Mouse (Mus musculus): Measurements from ENCODE around the gene Dab1. TPM values are rescaled to one million over a fixed set of nuclear protein-coding genes. Genes with fewer than 3 reads are reported as not detected.

Gene Dab1
- polyA plus RNA-seq, 2 experiments = 0.19 to 0.34 TPM

DNA sequence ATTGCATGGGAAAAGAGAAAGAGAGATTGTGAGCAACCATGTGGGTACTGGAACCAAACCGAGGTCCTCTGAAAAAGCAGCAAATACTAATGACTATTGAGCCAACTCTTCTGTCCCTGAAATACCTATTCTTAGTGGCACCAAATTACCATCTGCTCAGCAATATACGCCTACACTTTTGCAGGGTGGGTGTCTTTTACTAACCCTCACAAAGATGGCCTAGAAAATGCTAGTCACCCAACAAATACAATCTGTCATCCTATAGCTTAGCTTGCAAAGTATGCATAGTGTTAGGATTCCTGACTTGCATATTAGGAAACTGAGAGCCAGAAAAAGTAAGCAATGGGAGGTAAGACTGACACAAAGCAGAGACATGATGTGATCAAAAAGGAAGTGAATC lies 719.2 kb downstream of the Dab1 start:
- Histone ChIP-seq H3K4me2 (ENCODE audit: low read depth) (no peak overlapping the region), H3K4me1 (replicated peaks; ENCODE audit: control insufficient read depth in 2 of 2, insufficient read depth in 2 of 2, low read length in 1 of 2) (no peaks in the 10 kb centered on the region), H3K27ac (no peak overlapping the region), H3K27me3 (ENCODE audit: control insufficient read depth, insufficient read depth, low read length) (no peaks in the 10 kb centered on the region), H3K9ac (replicated peaks) (no peak overlapping the region), H3K9me3 (ENCODE audit: control insufficient read depth, low read length) (no peaks in the 10 kb centered on the region), H3K4me3 (ENCODE audit: insufficient read depth in 1 of 2, low read depth in 2 of 2, low read length in 2 of 2) (no peak overlapping the region), H3K36me3 (replicated peaks; ENCODE audit: control insufficient read depth, insufficient read depth, low read depth) (no peaks in the 10 kb centered on the region)
- no peak for ATAC-seq (ENCODE audit: insufficient read depth)
- 50% methylated on average over 2 of the region's 2 CpGs for WGBS (ENCODE audit: insufficient replicate concordance)
- no peak for TF ChIP-seq CTCF (IDR thresholded peaks at IDR 0.05; ENCODE audit: low read depth)
- no peak for TF ChIP-seq EP300 (IDR thresholded peaks at IDR 0.05; ENCODE audit: low read depth)
- no peak for DNase-seq (ENCODE audit: low read depth in 3 of 3, low spot score in 3 of 3)

DNA sequence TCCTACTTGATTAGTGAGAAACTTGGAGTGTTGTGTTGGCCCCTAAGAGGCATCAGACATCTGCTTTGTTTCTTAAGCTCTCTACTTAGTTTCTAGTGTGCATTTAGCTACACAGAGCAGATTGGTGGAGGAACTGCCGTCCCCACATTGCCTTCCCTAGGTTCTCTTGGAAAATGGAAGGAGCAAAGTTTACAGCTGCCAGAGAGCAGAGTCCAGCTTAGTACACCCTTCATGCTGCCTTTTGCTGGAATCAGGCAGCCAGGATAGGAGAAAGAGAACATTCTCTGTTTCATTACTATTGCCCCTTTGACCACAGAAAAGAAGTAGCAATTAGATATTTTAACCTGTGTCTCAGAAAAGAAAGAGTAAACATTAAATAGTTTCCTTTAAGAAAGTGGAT lies 742.2 kb downstream of the Dab1 start:
- Histone ChIP-seq H3K9ac (replicated peaks) (no peak overlapping the region), H3K4me2 (ENCODE audit: low read depth) (no peak overlapping the region), H3K4me3 (ENCODE audit: insufficient read depth in 1 of 2, low read depth in 2 of 2, low read length in 2 of 2) (no peak overlapping the region), H3K9me3 (ENCODE audit: control insufficient read depth, low read length) (no peaks in the 10 kb centered on the region), H3K27ac (no peak overlapping the region), H3K27me3 (ENCODE audit: control insufficient read depth, insufficient read depth, low read length) (peaks cover 10% of the 10 kb centered on the region), H3K36me3 (replicated peaks; ENCODE audit: control insufficient read depth, insufficient read depth, low read depth) (no peaks in the 10 kb centered on the region), H3K4me1 (replicated peaks; ENCODE audit: control insufficient read depth in 2 of 2, insufficient read depth in 2 of 2, low read length in 1 of 2) (no peaks in the 10 kb centered on the region)
- 40% methylated on average over 1 of the region's 1 CpGs for WGBS (ENCODE audit: insufficient replicate concordance)
- no peak for ATAC-seq (ENCODE audit: insufficient read depth)
- TF ChIP-seq CTCF (IDR thresholded peaks at IDR 0.05; ENCODE audit: low read depth) (no peak), EP300 (IDR thresholded peaks at IDR 0.05; ENCODE audit: low read depth) (no peak)
- no peak for DNase-seq (ENCODE audit: low read depth in 3 of 3, low spot score in 3 of 3)

DNA sequence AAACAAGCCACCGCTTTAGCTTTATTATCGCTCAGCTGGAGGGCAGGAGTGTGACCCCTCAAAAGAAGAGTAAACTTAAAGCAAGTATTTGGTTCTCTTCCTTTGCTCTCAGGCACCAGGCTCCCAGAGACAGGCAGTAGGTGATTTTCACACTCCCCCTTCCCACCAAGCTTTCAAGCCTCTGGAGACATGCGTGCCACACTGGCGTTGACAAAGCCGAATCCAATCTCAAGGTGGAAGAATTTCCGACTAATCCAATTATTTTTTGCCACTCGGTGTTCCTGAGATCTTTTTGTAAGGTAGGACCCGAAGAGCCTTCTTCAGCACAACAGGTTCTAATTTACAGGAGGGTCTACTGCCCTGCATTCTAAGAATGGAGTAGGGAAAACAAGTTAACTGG lies 747.3 kb downstream of the Dab1 start:
- no peak for TF ChIP-seq CTCF (IDR thresholded peaks at IDR 0.05; ENCODE audit: low read depth)
- no peak for TF ChIP-seq EP300 (IDR thresholded peaks at IDR 0.05; ENCODE audit: low read depth)
- WGBS (ENCODE audit: insufficient replicate concordance) = 10% methylated on average over 8 of the region's 8 CpGs
- H3K4me1 ChIP-seq (replicated peaks; ENCODE audit: control insufficient read depth in 2 of 2, insufficient read depth in 2 of 2, low read length in 1 of 2) = no peaks in the 10 kb centered on the region
- H3K27me3 ChIP-seq (ENCODE audit: control insufficient read depth, insufficient read depth, low read length) = peaks cover 44% of the 10 kb centered on the region
- H3K4me3 ChIP-seq (ENCODE audit: insufficient read depth in 1 of 2, low read depth in 2 of 2, low read length in 2 of 2) = peak overlapping the region in 1 of 2 experiments; percentile 50; a peak in 1 of 4 replicates
- H3K4me2 ChIP-seq (ENCODE audit: low read depth) = peak overlapping the region; percentile 55
- H3K9ac ChIP-seq (replicated peaks) = no peak overlapping the region
- DNase-seq (ENCODE audit: low read depth in 3 of 3, low spot score in 3 of 3) (no peak), ATAC-seq (ENCODE audit: insufficient read depth) (no peak)
- no peak overlapping the region for H3K27ac ChIP-seq
- H3K36me3 ChIP-seq (replicated peaks; ENCODE audit: control insufficient read depth, insufficient read depth, low read depth) = no peaks in the 10 kb centered on the region
- H3K9me3 ChIP-seq (ENCODE audit: control insufficient read depth, low read length) = no peaks in the 10 kb centered on the region

DNA sequence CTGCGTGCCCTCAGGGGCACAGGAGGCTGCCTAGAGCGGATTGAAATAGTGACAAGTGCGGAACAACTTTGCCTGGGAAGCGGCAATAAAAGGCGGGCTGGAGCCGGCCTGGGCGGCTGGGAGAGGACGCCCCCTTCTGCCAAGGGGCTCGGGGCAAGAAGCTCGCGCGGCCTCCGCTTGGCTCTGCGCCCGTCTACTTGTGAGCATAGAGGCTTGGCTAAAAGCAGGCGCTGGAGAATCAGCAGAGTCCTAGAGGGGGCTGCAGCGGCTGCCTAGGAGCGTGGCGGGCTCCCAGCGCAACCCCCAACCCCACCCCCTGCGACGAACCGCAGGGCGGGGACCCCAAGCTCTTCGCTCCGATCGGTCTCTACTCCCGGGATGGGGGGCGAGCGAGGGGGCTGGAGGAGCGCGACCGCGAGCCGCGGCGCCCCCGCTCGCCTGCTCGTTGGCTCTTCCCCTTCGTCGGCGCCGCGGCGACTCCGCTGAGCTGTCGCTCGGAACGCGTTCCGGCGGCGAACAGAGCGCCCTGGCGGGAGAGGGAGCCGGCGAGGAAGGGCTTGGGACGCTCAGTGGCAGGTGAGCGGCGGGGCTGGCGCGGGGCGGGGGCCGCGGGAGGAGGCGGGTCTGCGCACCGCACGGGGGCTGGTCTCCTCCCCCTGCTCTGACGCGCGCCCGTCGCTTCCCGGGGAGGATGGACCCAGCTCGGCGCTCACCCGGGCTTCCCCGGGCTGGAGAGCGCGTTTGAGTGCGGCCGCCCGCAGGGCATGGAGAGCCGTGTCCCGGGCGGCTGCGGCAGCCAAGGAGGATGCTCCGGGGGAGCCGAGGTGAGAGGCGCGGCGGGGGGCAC lies 748.0 kb downstream of the Dab1 start:
- peaks cover 44% of the 10 kb centered on the region for H3K27me3 ChIP-seq (ENCODE audit: control insufficient read depth, insufficient read depth, low read length)
- no peaks in the 10 kb centered on the region for H3K4me1 ChIP-seq (replicated peaks; ENCODE audit: control insufficient read depth in 2 of 2, insufficient read depth in 2 of 2, low read length in 1 of 2)
- no peak overlapping the region for H3K27ac ChIP-seq
- ATAC-seq (ENCODE audit: insufficient read depth) (peak; percentile 50; the same call in 1 of the 2 replicates), DNase-seq (ENCODE audit: low read depth in 3 of 3, low spot score in 3 of 3) (no peak)
- H3K4me3 ChIP-seq (ENCODE audit: insufficient read depth in 1 of 2, low read depth in 2 of 2, low read length in 2 of 2) = peak overlapping the region; percentile 38 to 50
- H3K9me3 ChIP-seq (ENCODE audit: control insufficient read depth, low read length) = no peaks in the 10 kb centered on the region
- WGBS (ENCODE audit: insufficient replicate concordance) = under 1% methylated on average over 81 of the region's 94 CpGs
- no peaks in the 10 kb centered on the region for H3K36me3 ChIP-seq (replicated peaks; ENCODE audit: control insufficient read depth, insufficient read depth, low read depth)
- TF ChIP-seq EP300 (IDR thresholded peaks at IDR 0.05; ENCODE audit: low read depth) (no peak), CTCF (IDR thresholded peaks at IDR 0.05; ENCODE audit: low read depth) (no peak)
- H3K9ac ChIP-seq (replicated peaks) = no peak overlapping the region
- H3K4me2 ChIP-seq (ENCODE audit: low read depth) = peak overlapping the region; percentile 55

DNA sequence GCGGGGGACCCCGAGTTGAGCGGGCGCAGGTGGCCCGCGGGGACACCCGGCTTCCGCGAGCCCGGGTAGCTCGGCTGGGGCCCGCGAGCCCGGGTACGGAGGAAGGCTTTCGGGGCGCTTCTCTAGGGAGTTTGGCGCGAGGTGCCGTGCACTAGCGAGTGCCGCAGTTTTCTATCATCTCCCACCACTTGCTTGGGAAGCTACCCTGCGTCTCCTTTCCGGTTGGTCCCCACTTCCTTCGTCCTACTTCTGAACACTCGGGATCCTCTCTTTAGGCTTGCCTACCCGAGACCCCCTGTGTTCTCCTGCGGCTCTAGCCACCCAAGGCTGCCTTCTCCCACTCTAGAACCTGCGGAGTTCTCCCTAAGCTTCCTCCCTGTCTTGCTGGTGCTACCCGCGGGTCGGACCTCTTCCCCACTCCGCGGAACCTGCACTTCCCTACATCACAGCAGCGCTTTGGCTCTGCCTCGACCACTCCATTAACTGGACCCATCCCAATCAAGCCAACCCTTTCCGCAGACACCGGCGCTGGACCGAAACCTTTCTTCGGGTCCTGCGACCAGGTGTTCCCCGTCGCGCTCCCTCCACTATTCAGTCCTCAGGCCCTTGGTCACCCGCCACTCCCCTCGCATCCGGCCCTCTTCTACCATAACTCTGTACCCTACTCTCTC lies 748.7 kb downstream of the Dab1 start:
- no peak overlapping the region for H3K27ac ChIP-seq
- no peaks in the 10 kb centered on the region for H3K9me3 ChIP-seq (ENCODE audit: control insufficient read depth, low read length)
- H3K4me2 ChIP-seq (ENCODE audit: low read depth) = peak overlapping the region; percentile 55
- WGBS (ENCODE audit: insufficient replicate concordance) = 2% methylated on average over 47 of the region's 48 CpGs
- peak overlapping the region; percentile 17 to 50; a peak in 3 of 4 replicates for H3K4me3 ChIP-seq (ENCODE audit: insufficient read depth in 1 of 2, low read depth in 2 of 2, low read length in 2 of 2)
- TF ChIP-seq EP300 (IDR thresholded peaks at IDR 0.05; ENCODE audit: low read depth) (no peak), CTCF (IDR thresholded peaks at IDR 0.05; ENCODE audit: low read depth) (no peak)
- H3K4me1 ChIP-seq (replicated peaks; ENCODE audit: control insufficient read depth in 2 of 2, insufficient read depth in 2 of 2, low read length in 1 of 2) = no peaks in the 10 kb centered on the region
- H3K36me3 ChIP-seq (replicated peaks; ENCODE audit: control insufficient read depth, insufficient read depth, low read depth) = no peaks in the 10 kb centered on the region
- peaks cover 44% of the 10 kb centered on the region for H3K27me3 ChIP-seq (ENCODE audit: control insufficient read depth, insufficient read depth, low read length)
- DNase-seq (ENCODE audit: low read depth in 3 of 3, low spot score in 3 of 3) (no peak), ATAC-seq (ENCODE audit: insufficient read depth) (no peak)
- H3K9ac ChIP-seq (replicated peaks) = no peak overlapping the region
